Mouse (Mus musculus) cortical plate, adult 2 months (tissue): ENCODE measurements at regions not wholly inside any gene's neighbourhood (a gene's known extent, or its start where the extent isn't known, plus 50 kb on each side); places are given as distances from the start of the nearest gene placed in this dataset.

Experiments used
- CTCF ChIP-seq: fragments of 200-500 bp; IDR thresholded peaks from 2 replicates; pipeline ENCODE4 v1.5.1; 2011; ENCODE audit warnings: mild to moderate bottlenecking, control low read depth, low read length; ENCODE audit not compliant: insufficient read depth; ENCODE audit errors: extremely low read depth
- POLR2A ChIP-seq: fragments of 200-500 bp; IDR thresholded peaks from 2 replicates; pipeline ENCODE4 v1.6.1; 2011; ENCODE audit warnings: mild to moderate bottlenecking, low read length, control low read depth; ENCODE audit not compliant: insufficient read depth; ENCODE audit errors: extremely low read depth

GRCm38 (mm10) chr4:3062027-3062605 is 105.0 kb upstream of the Vmn1r2 start:
- TF ChIP-seq POLR2A (no peak), CTCF (no peak)
